Mouse (Mus musculus): Measurements from ENCODE around the gene Oas3.

GRCm38 (mm10) chr5:120782446-120782845, 5.0 kb upstream of the Oas3 start:
- TF ChIP-seq POLR2A (IDR thresholded peaks at IDR 0.05; ENCODE audit: low read depth, low read length) (no peak), CTCF (conservative IDR thresholded peaks at IDR 0.05; ENCODE audit: insufficient read depth, insufficient read length, low read depth, low read length) (no peak)

Measured in kidney, adult 2 months (tissue).